Mouse (Mus musculus): Measurements from ENCODE around the gene Gm10310.

DNA sequence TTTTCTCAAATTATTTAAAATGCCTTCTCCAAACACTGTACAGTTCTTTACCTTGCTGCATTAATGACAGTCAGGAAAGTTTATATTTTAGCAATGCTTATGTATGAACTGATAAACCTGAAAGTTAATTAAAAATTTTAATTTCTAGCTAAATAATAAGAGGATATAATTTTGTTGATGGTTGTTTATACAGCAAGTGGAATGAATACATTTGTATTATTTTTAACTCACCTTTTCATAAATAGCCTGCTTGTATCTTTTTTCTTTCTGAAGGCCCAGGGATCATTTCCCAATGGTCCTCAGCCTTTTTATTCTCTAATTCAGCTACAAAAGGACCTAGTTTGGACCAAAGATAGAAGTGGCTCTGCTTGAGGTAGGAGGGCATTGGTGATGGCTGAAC is 27.5 kb upstream of the Gm10310 start, which contains the start of gene Olfr820:
- no peak for TF ChIP-seq POLR2A (IDR thresholded peaks at IDR 0.05; ENCODE audit: low read depth, low read length)
- TF ChIP-seq CTCF (IDR thresholded peaks at IDR 0.05; ENCODE audit: extremely low read depth, insufficient read length, insufficient replicate concordance, low read depth, low read length): no peak
